ENCODE assay signal across 32 mouse cellular contexts in the genomic region with DNA sequence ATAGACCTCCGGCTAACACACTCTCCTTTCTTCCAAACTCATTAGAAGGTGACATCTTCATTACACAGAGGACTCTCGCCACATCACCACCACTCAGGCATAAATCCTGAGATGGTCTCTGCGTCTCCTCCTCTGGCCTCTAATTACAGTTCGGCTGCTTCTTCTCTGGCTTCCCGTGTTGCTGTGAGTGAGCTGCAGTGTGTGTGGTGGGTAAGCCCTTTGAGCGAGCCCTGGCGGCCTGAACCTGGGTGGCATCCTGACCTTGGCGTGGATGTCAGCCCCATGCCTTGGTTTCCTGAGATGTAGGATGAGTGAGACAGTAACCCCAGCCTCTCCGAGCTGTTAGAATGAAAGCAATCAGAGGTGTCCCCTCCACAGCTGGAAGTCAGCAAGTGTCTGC. TPM values are rescaled to one million over a fixed set of nuclear protein-coding genes. Genes with fewer than 3 reads are reported as not detected.
DNase-seq lines count a peak whose midpoint lies in the region.
"Had no signal": no experiment of that assay in that cellular context is flagged by ENCODE, and none has a peak within 500 bp of the region (broad histone marks: within the 10 kb centered on the region; RNA-seq: fewer than 3 reads in every experiment).

No protein-coding gene starts in this region.

- 67% methylated on average over 9 of the region's 9 CpGs for WGBS in heart, embryonic 10.5 days
- WGBS in limb, embryonic 10.5 days = 64% methylated on average over 9 of the region's 9 CpGs

- no peaks in the 10 kb centered on the region for H3K27me3 ChIP-seq in heart, embryonic 10.5 days (ENCODE audit: insufficient read depth, poor library complexity, severe bottlenecking)
- H3K27me3 ChIP-seq in limb, embryonic 10.5 days (ENCODE audit: low read depth, poor library complexity, severe bottlenecking) = no peaks in the 10 kb centered on the region
- H3K27me3 ChIP-seq: CH12.LX; embryonic facial prominence, embryonic 12.5 days; embryonic facial prominence, embryonic 15.5 days; heart, embryonic 12.5 days; heart, embryonic 15.5 days; hindbrain, embryonic 13.5 days; Patski had no signal

- peaks cover 6% of the 10 kb centered on the region; the same call in 1 of the 2 replicates for H3K4me1 ChIP-seq in heart, embryonic 10.5 days
- H3K4me1 ChIP-seq in limb, embryonic 10.5 days = peaks cover 37% of the 10 kb centered on the region

- H3K27ac ChIP-seq in heart, embryonic 10.5 days = 0 out of 2 replicates have a peak overlapping the region, but pooled peaks have one; percentile 16
- 0 out of 2 replicates have a peak overlapping the region, but pooled peaks have one; percentile 11 for H3K27ac ChIP-seq in limb, embryonic 10.5 days
- H3K27ac ChIP-seq: embryonic facial prominence, embryonic 15.5 days; gastrocnemius, adult 2 months; heart, embryonic 15.5 days; hindbrain, embryonic 10.5 days; hindbrain, embryonic 13.5 days had no signal

- H3K9me3 ChIP-seq in heart, embryonic 10.5 days = no peaks in the 10 kb centered on the region
- no peaks in the 10 kb centered on the region for H3K9me3 ChIP-seq in limb, embryonic 10.5 days (replicated peaks)
- H3K9me3 ChIP-seq: embryonic facial prominence, embryonic 12.5 days; embryonic facial prominence, embryonic 15.5 days; heart, embryonic 15.5 days; hindbrain, embryonic 10.5 days; hindbrain, embryonic 13.5 days had no signal

- no peaks in the 10 kb centered on the region for H3K36me3 ChIP-seq in heart, embryonic 10.5 days
- no peaks in the 10 kb centered on the region for H3K36me3 ChIP-seq in limb, embryonic 10.5 days
- H3K36me3 ChIP-seq: embryonic facial prominence, embryonic 12.5 days; embryonic facial prominence, embryonic 15.5 days; G1E; heart, embryonic 12.5 days; heart, embryonic 15.5 days; hindbrain, embryonic 10.5 days; hindbrain, embryonic 13.5 days had no signal

- H3K4me3 ChIP-seq in heart, embryonic 10.5 days = no peak overlapping the region
- H3K4me3 ChIP-seq in limb, embryonic 10.5 days = no peak overlapping the region
- H3K4me3 ChIP-seq: embryonic facial prominence, embryonic 12.5 days; embryonic facial prominence, embryonic 15.5 days; gastrocnemius, adult 2 months; heart, embryonic 12.5 days; heart, embryonic 15.5 days; hindbrain, embryonic 10.5 days; hindbrain, embryonic 13.5 days had no signal

- no peak for DNase-seq in heart, embryonic 10.5 days (ENCODE audit: low spot score)
- DNase-seq in heart, adult 8-10 months (ENCODE audit: low spot score) = no peak
- peak; percentile 11 for DNase-seq in retina, postnatal 1 day
- DNase-seq in retina, embryonic 14.5 days (ENCODE audit: low spot score) = no peak
- DNase-seq in limb, embryonic 10.5 days (ENCODE audit: low spot score) = no peak
- DNase-seq in cerebellum, adult 11 months = no peak
- DNase-seq in adrenal gland, postnatal 25 days = no peak
- DNase-seq: adrenal gland, postnatal 10 days; cerebellum, adult 2 months; cerebellum, adult 9-11 months; cerebellum, postnatal 25 days; forebrain, postnatal 0 days; gastrocnemius, adult 2 months; gastrocnemius, postnatal 14 days; heart, adult 11 months; heart, postnatal 10 days; heart, postnatal 36 days had no signal

RNA-seq across cellular contexts. Expression of a gene that starts 19.5 kb away (rescaled TPM):
- 17.5 and 19.5 TPM in 2 replicates for polyA plus RNA-seq in heart, embryonic 10.5 days (2016; fragmentation: Nextera tagmentation; extraction: Ambion mirVana)
- 10 to 100 TPM in 3 of 4 experiments, 1 to 10 TPM in 1; 8.8 to 12.8 (median 11.6) TPM for total RNA-seq in heart, adult 8-10 months (2022)
- 15.4 and 19.3 TPM in 2 replicates for polyA plus RNA-seq in limb, embryonic 10.5 days (2016; fragmentation: Nextera tagmentation; extraction: Ambion mirVana)
- total RNA-seq in adrenal gland, postnatal 25 days (2021) = 7.4 and 8.1 TPM in 2 replicates
- polyA plus RNA-seq: G1E had no signal

RNA-seq across cellular contexts. Expression of a gene that starts 46.4 kb away (rescaled TPM):
- polyA plus RNA-seq in heart, embryonic 10.5 days (2016; fragmentation: Nextera tagmentation; extraction: Ambion mirVana) = 0.57 and 2.6 TPM in 2 replicates
- 1 to 10 TPM; 3.2 to 7.7 (median 7.3) TPM for total RNA-seq in heart, adult 8-10 months (2022)
- polyA plus RNA-seq in limb, embryonic 10.5 days (2016; fragmentation: Nextera tagmentation; extraction: Ambion mirVana) = 0.85 TPM in 1 of 2 replicates, not detected in the other
- total RNA-seq in adrenal gland, postnatal 25 days (2021) = 6.7 and 7.4 TPM in 2 replicates
- total RNA-seq: common myeloid progenitor, adult 5-6 weeks; forebrain, postnatal 0 days; G1E had no signal
- polyA plus RNA-seq: brain, embryonic 14.5 days; cerebellum, adult 2 months; forebrain, embryonic 11.5 days; forebrain, embryonic 14.5 days; frontal cortex, adult 2 months; G1E; heart, embryonic 12.5 days; inflammation-experienced regulatory T-cells, adult 6 months; Patski had no signal
